Comparison of ENCODE assay signal across 8 mouse cellular contexts in genomic region chr10:93589281-93589848, GRCm38 (mm10). TPM values are rescaled to one million over a fixed set of nuclear protein-coding genes. Genes with fewer than 3 reads are reported as not detected.
DNase-seq lines count a peak whose midpoint lies in the region; ATAC-seq and TF ChIP-seq lines count a peak whose summit lies in the region.

TSS of gene Snrpf (minus strand) at chr10:93589706.

- H3K4me2 ChIP-seq in embryonic facial prominence, embryonic 13.5 days, result peak within 1 kb of the TSS; percentile 88
- peak within 1 kb of the TSS; percentile 86 for H3K4me2 ChIP-seq in limb, embryonic 12.5 days
- H3K4me2 ChIP-seq in midbrain, embryonic 15.5 days, result peak within 1 kb of the TSS; percentile 83

- peak; percentile 85 for ATAC-seq in embryonic facial prominence, embryonic 13.5 days (ENCODE audit: insufficient number of reproducible peaks, insufficient read depth, low FRiP score, low TSS enrichment, low read depth)
- peak; percentile 80 for ATAC-seq in limb, embryonic 12.5 days (ENCODE audit: insufficient number of reproducible peaks, insufficient read depth, low FRiP score, low TSS enrichment, low read depth)
- peak; percentile 93 for ATAC-seq in midbrain, embryonic 15.5 days (replicated peaks)

- peak; percentile 87 for DNase-seq in 3134 (ENCODE audit: extremely low read depth, insufficient read length, low spot score)
- DNase-seq in adrenal gland, postnatal 36 days, result peak; percentile 86 to 89
- peak; percentile 94 to 98 for DNase-seq in heart, adult 18-20 months
- DNase-seq in kidney, adult 2 months, result peak; percentile 97
- DNase-seq in spleen, adult 2 months (ENCODE audit: low read depth in 1 of 2, low spot score in 2 of 2), result peak; percentile 81 to 86

- TF ChIP-seq CTCF in kidney, adult 2 months (conservative IDR thresholded peaks at IDR 0.05; ENCODE audit: insufficient read depth, insufficient read length, low read depth, low read length), result no peak
- no peak for TF ChIP-seq CTCF in spleen, adult 2 months (IDR thresholded peaks at IDR 0.05; ENCODE audit: extremely low read depth, insufficient read depth, insufficient read length, insufficient replicate concordance)

- no peaks in the 10 kb centered on the region; the same call in 1 of the 2 replicates for H3K27me3 ChIP-seq in embryonic facial prominence, embryonic 13.5 days
- H3K27me3 ChIP-seq in kidney, adult 2 months (replicated peaks; ENCODE audit: control insufficient read depth, insufficient read depth, low read length), result no peaks in the 10 kb centered on the region
- H3K27me3 ChIP-seq in limb, embryonic 12.5 days, result no peaks in the 10 kb centered on the region
- no peaks in the 10 kb centered on the region for H3K27me3 ChIP-seq in midbrain, embryonic 15.5 days (replicated peaks)
- no peaks in the 10 kb centered on the region for H3K27me3 ChIP-seq in spleen, adult 2 months (ENCODE audit: control insufficient read depth, insufficient read depth, low read length)

- under 1% methylated on average over 63 of the region's 63 CpGs for WGBS in embryonic facial prominence, embryonic 13.5 days
- under 1% methylated on average over 63 of the region's 63 CpGs for WGBS in kidney, adult 2 months
- WGBS in limb, embryonic 12.5 days, result under 1% methylated on average over 63 of the region's 63 CpGs
- WGBS in midbrain, embryonic 15.5 days, result under 1% methylated on average over 60 of the region's 63 CpGs
- 1% methylated on average over 61 of the region's 63 CpGs for WGBS in spleen, adult 2 months

- H3K4me3 ChIP-seq in embryonic facial prominence, embryonic 13.5 days, result peak within 1 kb of the TSS; percentile 85
- peak within 1 kb of the TSS; percentile 88 for H3K4me3 ChIP-seq in kidney, adult 2 months (ENCODE audit: insufficient read depth, low read depth, low read length)
- H3K4me3 ChIP-seq in limb, embryonic 12.5 days (replicated peaks), result peak within 1 kb of the TSS; percentile 82
- H3K4me3 ChIP-seq in midbrain, embryonic 15.5 days, result peak within 1 kb of the TSS; percentile 66
- peak within 1 kb of the TSS; percentile 79 for H3K4me3 ChIP-seq in spleen, adult 2 months (ENCODE audit: extremely low read depth, insufficient read depth, insufficient read length)

- peak within 1 kb of the TSS; percentile 87 for H3K9ac ChIP-seq in embryonic facial prominence, embryonic 13.5 days
- peak within 1 kb of the TSS; percentile 82 for H3K9ac ChIP-seq in limb, embryonic 12.5 days (replicated peaks)
- peak within 1 kb of the TSS; percentile 69 for H3K9ac ChIP-seq in midbrain, embryonic 15.5 days

- TF ChIP-seq POLR2A in kidney, adult 2 months (IDR thresholded peaks at IDR 0.05; ENCODE audit: low read depth, low read length), result no peak
- no peak for TF ChIP-seq POLR2A in spleen, adult 2 months (IDR thresholded peaks at IDR 0.05; ENCODE audit: low read depth, low read length)

- H3K4me1 ChIP-seq in embryonic facial prominence, embryonic 13.5 days, result peaks cover 11% of the 10 kb centered on the region
- peaks cover 10% of the 10 kb centered on the region; the same call in 1 of the 2 replicates for H3K4me1 ChIP-seq in kidney, adult 2 months (ENCODE audit: control insufficient read depth, insufficient read depth, low read length)
- peaks cover 16% of the 10 kb centered on the region for H3K4me1 ChIP-seq in limb, embryonic 12.5 days (replicated peaks)
- peaks cover 21% of the 10 kb centered on the region for H3K4me1 ChIP-seq in midbrain, embryonic 15.5 days
- H3K4me1 ChIP-seq in spleen, adult 2 months (ENCODE audit: control insufficient read depth, insufficient read depth, insufficient read length), result peaks cover 8% of the 10 kb centered on the region

- peak within 1 kb of the TSS; percentile 82 for H3K27ac ChIP-seq in embryonic facial prominence, embryonic 13.5 days
- no peak within 1 kb of the TSS for H3K27ac ChIP-seq in kidney, adult 2 months (ENCODE audit: insufficient read depth, low read depth, low read length)
- peak within 1 kb of the TSS; percentile 88 for H3K27ac ChIP-seq in limb, embryonic 12.5 days
- H3K27ac ChIP-seq in midbrain, embryonic 15.5 days, result peak within 1 kb of the TSS; percentile 88
- peak within 1 kb of the TSS; percentile 60 for H3K27ac ChIP-seq in spleen, adult 2 months (ENCODE audit: insufficient read depth, low read length)

- no peaks in the 10 kb centered on the region for H3K9me3 ChIP-seq in embryonic facial prominence, embryonic 13.5 days
- no peaks in the 10 kb centered on the region for H3K9me3 ChIP-seq in limb, embryonic 12.5 days
- H3K9me3 ChIP-seq in midbrain, embryonic 15.5 days, result no peaks in the 10 kb centered on the region

- H3K36me3 ChIP-seq in embryonic facial prominence, embryonic 13.5 days, result peaks cover 27% of the 10 kb centered on the region
- H3K36me3 ChIP-seq in kidney, adult 2 months (ENCODE audit: control insufficient read depth, insufficient read depth, low read length), result no peaks in the 10 kb centered on the region
- peaks cover 33% of the 10 kb centered on the region for H3K36me3 ChIP-seq in limb, embryonic 12.5 days
- no peaks in the 10 kb centered on the region for H3K36me3 ChIP-seq in midbrain, embryonic 15.5 days (replicated peaks)
- H3K36me3 ChIP-seq in spleen, adult 2 months (ENCODE audit: control insufficient read depth, insufficient read depth, low read length), result peaks cover 2% of the 10 kb centered on the region; the same call in 1 of the 2 replicates

RNA-seq across cellular contexts. Expression of gene Snrpf, which starts in this region (rescaled TPM):
- total RNA-seq in adrenal gland, postnatal 36 days (2021), result 10 to 100 TPM; 15.3 to 17.3 TPM
- 123 and 146 TPM in 2 replicates for polyA plus RNA-seq in embryonic facial prominence, embryonic 13.5 days (2015; fragmentation: Nextera tagmentation; extraction: Ambion mirVana)
- 10 to 100 TPM in 1 of 2 experiments, 1 to 10 TPM in 1; 9.3 to 10.8 TPM for total RNA-seq in heart, adult 18-20 months (2021)
- polyA plus RNA-seq in kidney, adult 2 months (2012; rRNA removed), result 30.8 and 32.7 TPM in 2 replicates
- polyA plus RNA-seq in limb, embryonic 12.5 days (2016; fragmentation: Nextera tagmentation; extraction: Ambion mirVana), result 153 and 168 TPM in 2 replicates
- 59.1 and 60.3 TPM in 2 replicates for polyA plus RNA-seq in midbrain, embryonic 15.5 days (2015; fragmentation: Nextera tagmentation; extraction: Ambion mirVana)
- polyA plus RNA-seq in spleen, adult 2 months (2012; rRNA removed), result 40.8 and 79.5 TPM in 2 replicates
